Mouse (Mus musculus) embryonic facial prominence, embryonic 12.5 days (tissue): Measurements from ENCODE around the gene Pfkfb3. TPM values are rescaled to one million over a fixed set of nuclear protein-coding genes. Genes with fewer than 3 reads are reported as not detected.

ENCODE experiments used
- ATAC-seq: fragments of 200-750 bp; cut with Nextera tagmentation; 2 replicates; pipeline ENCODE4 v1.8.0; 2017; ENCODE audit not compliant: insufficient number of reproducible peaks, insufficient read depth, low FRiP score, low TSS enrichment
- H3K27ac ChIP-seq: fragments of 300-500 bp; sonication (generic); 2 replicates; pipeline ENCODE4 v1.5.1; 2016; ENCODE audit warnings: mild to moderate bottlenecking
- H3K27me3 ChIP-seq: fragments of 300-500 bp; sonication (generic); 2 replicates; pipeline ENCODE4 v1.6.1; 2016; ENCODE audit warnings: mild to moderate bottlenecking, moderate library complexity
- H3K36me3 ChIP-seq: fragments of 300-500 bp; sonication (generic); 2 replicates; pipeline ENCODE4 v1.6.1; 2016; ENCODE audit warnings: mild to moderate bottlenecking
- H3K4me1 ChIP-seq: fragments of 300-500 bp; sonication (generic); 2 replicates; pipeline ENCODE4 v1.6.1; 2016
- H3K4me2 ChIP-seq: fragments of 300-500 bp; sonication (generic); replicated peaks from 2 replicates; pipeline ENCODE4 v1.6.1; 2016; ENCODE audit warnings: mild to moderate bottlenecking, moderate library complexity
- H3K4me3 ChIP-seq: fragments of 300-500 bp; sonication (generic); 2 replicates; pipeline ENCODE4 v1.5.1; 2016; ENCODE audit warnings: mild to moderate bottlenecking
- H3K9ac ChIP-seq: fragments of 300-500 bp; sonication (generic); 2 replicates; pipeline ENCODE4 v1.6.1; 2016; ENCODE audit warnings: mild to moderate bottlenecking, moderate library complexity
- H3K9me3 ChIP-seq: fragments of 300-500 bp; sonication (generic); 2 replicates; pipeline ENCODE4 v1.6.1; 2016; ENCODE audit warnings: mild to moderate bottlenecking, moderate library complexity
- WGBS: fragments of 180-500 bp; shearing (Covaris S2); methylation state at CpG from one replicate; pipeline ENCODE4 v1.1.7; 2016; 5-methylcytosine and 5-hydroxymethylcytosine counted together
- polyA plus RNA-seq: library from polyadenylated mRNA; unstranded; fragments of >200 nt; fragmentation: Nextera tagmentation; extraction: Ambion mirVana; gene quantifications from 2 replicates; pipeline ENCODE4 v1.2.1, GENCODE M21; 2016

The Pfkfb3 gene
- polyA plus RNA-seq, 1 experiment from 2014 or later = 16.2 TPM

DNA sequence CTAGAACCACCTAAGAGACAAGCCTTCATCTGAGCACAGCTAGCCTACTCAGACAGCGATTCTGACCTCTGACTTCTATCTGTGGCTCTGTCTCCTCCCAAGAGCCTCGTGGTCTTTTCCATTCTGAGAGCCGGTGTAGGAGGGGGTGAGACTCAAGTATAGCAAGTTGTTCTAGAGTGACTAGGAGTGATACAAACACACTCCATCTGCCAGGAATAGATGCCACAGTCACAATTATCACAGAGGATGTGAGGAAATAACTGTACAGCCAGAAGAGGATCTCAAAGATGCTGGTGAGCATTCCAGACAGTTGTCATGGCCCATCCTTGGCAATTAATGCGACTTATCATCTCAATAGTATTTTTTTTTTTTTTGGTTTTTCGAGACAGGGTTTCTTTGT lies 129.6 kb downstream of the Pfkfb3 start:
- WGBS = 76% methylated on average over 5 of the region's 5 CpGs
- H3K4me1 ChIP-seq = no peaks in the 10 kb centered on the region; the same call in 1 of the 2 replicates
- H3K4me3 ChIP-seq = no peak overlapping the region
- no peak overlapping the region for H3K27ac ChIP-seq
- no peak for ATAC-seq
- no peaks in the 10 kb centered on the region for H3K27me3 ChIP-seq
- H3K36me3 ChIP-seq = no peaks in the 10 kb centered on the region
- H3K9me3 ChIP-seq = no peaks in the 10 kb centered on the region
- H3K9ac ChIP-seq = no peak overlapping the region
- no peak overlapping the region for H3K4me2 ChIP-seq

DNA sequence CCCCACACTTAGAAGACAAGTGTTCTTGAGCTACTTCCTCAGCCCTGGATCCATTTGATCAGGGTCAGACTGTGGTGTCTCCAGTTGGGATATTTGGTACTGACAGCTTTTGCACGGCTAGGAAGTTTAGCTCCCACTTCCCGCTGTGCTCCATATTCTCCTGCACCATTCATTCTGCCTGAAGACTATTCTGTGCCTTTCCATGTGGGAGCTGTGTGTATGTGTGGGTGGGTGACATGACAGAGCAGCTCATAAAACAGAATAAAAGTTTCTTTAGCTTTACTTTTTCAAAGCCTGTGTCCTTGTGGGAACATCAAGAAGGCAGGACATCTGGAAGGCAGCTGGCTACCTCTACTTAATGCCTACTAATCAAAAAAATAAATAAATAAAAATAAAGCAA lies 130.5 kb downstream of the Pfkfb3 start:
- Histone ChIP-seq H3K36me3 (no peaks in the 10 kb centered on the region), H3K27me3 (no peaks in the 10 kb centered on the region), H3K9me3 (no peaks in the 10 kb centered on the region), H3K4me3 (no peak overlapping the region), H3K4me1 (no peaks in the 10 kb centered on the region; the same call in 1 of the 2 replicates), H3K27ac (no peak overlapping the region), H3K9ac (no peak overlapping the region), H3K4me2 (no peak overlapping the region)
- no peak for ATAC-seq
- WGBS = 76% methylated on average over 2 of the region's 2 CpGs

DNA sequence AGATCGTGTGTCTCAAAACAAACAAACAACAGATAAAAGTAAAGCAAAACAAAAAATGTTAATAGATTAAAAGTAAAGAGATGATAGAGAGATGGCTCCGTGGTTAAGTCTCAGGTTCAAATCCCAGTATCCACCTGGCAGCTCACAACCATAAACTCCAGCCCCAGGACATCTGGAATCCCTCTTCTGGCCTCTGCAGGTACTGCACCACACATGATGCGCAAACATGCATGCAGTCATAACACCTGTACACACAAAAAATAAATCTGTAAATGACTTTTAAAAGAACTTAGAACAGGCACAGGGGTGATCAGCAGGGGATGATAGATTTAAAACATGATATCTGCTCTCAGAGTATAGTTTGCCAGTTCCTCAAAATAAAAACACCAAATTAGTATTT lies 131.5 kb downstream of the Pfkfb3 start:
- no peak overlapping the region for H3K4me3 ChIP-seq
- no peak overlapping the region for H3K9ac ChIP-seq
- no peaks in the 10 kb centered on the region for H3K27me3 ChIP-seq
- H3K9me3 ChIP-seq = no peaks in the 10 kb centered on the region
- ATAC-seq = no peak
- WGBS = 80% methylated on average over 3 of the region's 3 CpGs
- H3K27ac ChIP-seq = no peak overlapping the region
- no peaks in the 10 kb centered on the region; the same call in 1 of the 2 replicates for H3K4me1 ChIP-seq
- no peaks in the 10 kb centered on the region for H3K36me3 ChIP-seq
- H3K4me2 ChIP-seq = no peak overlapping the region

Other genes starting within 250 kb of the Pfkfb3 start
- gene Rbm17, start 50.1 kb upstream of the Pfkfb3 start, polyA plus RNA-seq = 176 and 185 TPM in 2 replicates
- not detected in 2 replicates for gene Gm17490, start 72.2 kb upstream of the Pfkfb3 start, polyA plus RNA-seq
- gene Il2ra, start 88.7 kb upstream of the Pfkfb3 start, polyA plus RNA-seq = not detected in 2 replicates
- gene Il15ra, start 151.2 kb upstream of the Pfkfb3 start, polyA plus RNA-seq = 0.60 and 0.69 TPM in 2 replicates
- gene Fbh1, start 223.5 kb upstream of the Pfkfb3 start, polyA plus RNA-seq = 154 and 160 TPM in 2 replicates
- gene Ankrd16, start 223.8 kb upstream of the Pfkfb3 start, polyA plus RNA-seq = 58.0 and 59.5 TPM in 2 replicates